Mouse (Mus musculus) thymus, postnatal 36 days (tissue): ENCODE measurements around the gene Gar1.

Experiments
- DNase-seq, 2 experiments: peaks; one replicate each; pipeline ENCODE4 v3.0.0; 2022; ENCODE audit warnings: mixed read lengths in 2 of 2

Gene Gar1

DNA sequence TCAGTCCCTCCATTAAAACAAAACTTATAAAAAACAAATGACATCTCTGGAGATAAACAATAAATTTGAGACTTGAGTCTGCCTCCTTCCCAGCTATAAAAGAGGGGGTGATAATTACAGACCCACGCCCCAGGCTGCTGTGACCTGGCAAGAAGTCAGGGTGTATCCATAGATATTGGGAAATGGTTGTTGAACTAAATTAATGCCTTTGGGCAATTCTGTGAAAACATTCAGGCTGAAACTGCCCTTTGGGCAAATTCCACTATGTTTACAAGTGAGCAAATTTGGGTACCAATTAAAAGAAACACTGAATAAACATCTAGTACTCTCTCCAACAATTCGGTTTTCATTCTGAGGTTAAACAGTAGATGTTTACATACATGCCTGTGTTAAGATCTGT, 32.2 kb downstream of the Gar1 start:
- no peak for DNase-seq

DNA sequence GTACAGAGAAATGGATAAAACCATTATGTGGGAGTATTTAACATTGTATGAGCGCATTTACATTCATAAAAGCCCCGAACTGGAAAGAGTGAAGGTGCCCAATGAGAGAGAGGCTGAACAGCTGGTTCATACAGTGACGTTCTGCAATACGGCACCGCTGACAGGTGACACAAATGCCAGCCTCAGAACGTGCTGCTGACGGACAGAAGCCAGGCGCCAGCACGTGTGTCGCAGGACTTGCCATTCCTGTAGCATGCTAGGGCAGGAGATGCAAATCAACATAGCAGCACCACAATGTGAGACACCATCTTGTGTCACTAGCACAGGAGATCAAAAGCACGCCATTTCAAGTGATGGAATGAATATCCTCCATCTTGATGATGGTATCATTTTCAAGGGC, 32.6 kb downstream of the Gar1 start:
- no peak for DNase-seq

DNA sequence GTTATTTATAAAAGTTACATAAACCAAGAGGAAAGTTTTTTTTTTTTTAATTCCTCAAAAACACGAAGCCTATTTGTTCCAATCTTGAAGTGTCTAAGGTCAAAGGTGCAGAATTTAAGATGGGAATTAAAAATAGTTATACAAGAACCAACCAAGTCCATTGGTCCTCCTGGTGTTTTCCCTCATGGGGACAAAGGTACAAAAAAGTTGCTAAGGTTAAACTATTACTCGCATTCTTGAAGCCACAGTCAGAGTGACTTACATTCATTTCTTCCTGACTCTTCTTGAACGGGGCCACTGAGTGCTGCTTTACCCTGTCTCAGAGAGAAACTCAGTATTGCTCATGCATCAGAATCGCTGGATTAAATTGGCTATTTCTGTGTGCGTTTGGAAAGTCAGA, 33.9 kb downstream of the Gar1 start:
- DNase-seq = no peak

DNA sequence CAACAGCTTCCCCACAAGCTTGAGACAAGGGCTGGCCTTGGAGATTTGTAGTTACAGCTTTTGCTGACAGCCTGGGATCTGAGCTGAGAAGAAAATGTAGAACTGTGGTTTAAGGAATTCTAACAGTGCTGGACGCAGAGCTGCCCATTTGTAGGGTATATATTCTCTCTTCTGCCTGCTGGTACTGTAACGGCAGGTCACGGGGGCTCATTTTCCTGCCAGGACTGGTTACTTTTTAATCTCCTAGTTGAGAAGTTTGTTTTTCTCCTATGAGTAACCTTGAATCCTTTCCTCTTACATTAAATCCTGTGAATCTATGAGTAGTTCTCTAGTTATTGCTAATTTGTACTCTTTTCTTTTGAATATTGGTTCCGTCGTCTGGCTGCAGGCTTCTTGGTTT, 37.4 kb downstream of the Gar1 start:
- no peak for DNase-seq

DNA sequence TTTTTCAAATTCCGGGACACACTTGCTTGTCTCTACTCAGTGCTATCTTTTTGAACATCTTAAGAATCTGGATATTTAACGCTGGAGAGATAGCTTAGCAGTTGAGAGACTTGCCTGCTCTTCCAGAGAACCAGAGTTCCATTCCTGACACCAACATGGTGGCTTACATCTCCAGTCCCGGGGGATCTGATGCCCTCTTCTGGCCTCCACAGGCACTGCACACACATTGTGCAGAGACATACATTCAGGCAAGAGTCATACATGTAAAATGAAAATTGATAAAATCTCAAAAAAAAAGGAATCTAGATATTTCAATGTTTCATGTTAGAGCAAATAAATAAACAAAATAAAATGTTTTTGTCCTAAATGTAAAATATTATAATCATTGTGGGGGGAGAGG, 48.5 kb downstream of the Gar1 start:
- DNase-seq = no peak

DNA sequence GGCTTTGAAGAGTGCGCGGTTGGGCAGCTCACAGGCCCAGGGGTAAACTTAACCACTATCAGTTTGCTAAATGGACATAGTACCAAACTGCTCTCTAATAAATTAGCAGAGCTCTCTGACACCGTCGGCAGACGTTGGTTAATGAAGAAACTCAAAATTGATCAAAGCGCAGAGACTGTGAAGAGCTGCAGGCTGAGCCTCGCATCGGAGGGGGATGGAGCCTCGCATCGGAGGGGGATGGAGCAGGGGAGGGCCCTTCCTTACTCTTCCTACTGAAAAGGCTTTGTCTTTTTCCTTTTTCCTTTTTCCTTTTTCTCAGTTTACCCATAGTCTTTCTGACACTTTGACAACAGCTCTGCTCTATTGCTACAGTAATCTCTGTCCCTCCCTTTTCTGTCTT, 49.8 kb downstream of the Gar1 start:
- DNase-seq = no peak
